Mouse (Mus musculus) MEL (cell line): ENCODE data around the gene Zfp747. TPM values are rescaled to one million over a fixed set of nuclear protein-coding genes. Genes with fewer than 3 reads are reported as not detected.

Source experiments
- DNase-seq: peaks from one replicate; pipeline ENCODE4 v3.0.0; 2011; ENCODE audit warnings: low read depth, low spot score
- H3K27ac ChIP-seq: 2 replicates; pipeline ENCODE4 v1.5.1; 2012; ENCODE audit warnings: low read depth, mild to moderate bottlenecking, control low read depth, low read length, moderate library complexity; ENCODE audit not compliant: control insufficient read depth
- H3K27me3 ChIP-seq, 2 experiments: fragments of 150-350 bp in 1 of 2; sonication (generic) in 1 of 2; 2 replicates each; pipeline ENCODE4 v1.6.1; 2012; ENCODE audit warnings: low read length in 2 of 2, mild to moderate bottlenecking in 2 of 2, improper control_type of control experiment in 1 of 2, moderate library complexity in 1 of 2; ENCODE audit not compliant: insufficient read depth in 2 of 2, control insufficient read depth in 1 of 2
- H3K36me3 ChIP-seq, 2 experiments: 2 replicates each; pipeline ENCODE4 v1.6.1; 2012 to 2014; ENCODE audit warnings: low read length in 2 of 2, improper control_type of control experiment in 1 of 2, inconsistent platforms in 1 of 2, mild to moderate bottlenecking in 1 of 2; ENCODE audit not compliant: insufficient read depth in 2 of 2, control insufficient read depth in 1 of 2
- H3K4me1 ChIP-seq, 2 experiments: fragments of 150-350 bp in 1 of 2; sonication (generic) in 1 of 2; 2 replicates each; pipeline ENCODE4 v1.6.1; 2012; ENCODE audit warnings: low read length in 2 of 2, improper control_type of control experiment in 1 of 2, mild to moderate bottlenecking in 1 of 2; ENCODE audit not compliant: insufficient read depth in 2 of 2, control insufficient read depth in 1 of 2
- H3K4me3 ChIP-seq, 2 experiments: fragments of 150-350 bp in 1 of 2; sonication (generic) in 1 of 2; 2 replicates each; pipeline ENCODE4 v1.5.1; 2012; ENCODE audit warnings: low read depth in 2 of 2, low read length in 2 of 2, mild to moderate bottlenecking in 2 of 2, moderate library complexity in 2 of 2, control low read depth in 1 of 2, improper control_type of control experiment in 1 of 2; ENCODE audit not compliant: control insufficient read depth in 1 of 2, insufficient read depth in 1 of 2
- H3K79me2 ChIP-seq: 2 replicates; pipeline ENCODE4 v1.6.1; 2012; ENCODE audit warnings: mild to moderate bottlenecking, low read length, moderate library complexity; ENCODE audit not compliant: control insufficient read depth, poor library complexity, insufficient read depth
- H3K9ac ChIP-seq: 2 replicates; pipeline ENCODE4 v1.6.1; 2012; ENCODE audit warnings: low read depth, mild to moderate bottlenecking, control low read depth, low read length, moderate library complexity; ENCODE audit not compliant: control insufficient read depth, poor library complexity, severe bottlenecking
- H3K9me3 ChIP-seq: fragments of 150-350 bp; sonication (generic); replicated peaks from 2 replicates; pipeline ENCODE4 v1.6.1; 2012; ENCODE audit warnings: mild to moderate bottlenecking, low read length, improper control_type of control experiment, moderate library complexity; ENCODE audit not compliant: insufficient read depth
- BHLHE40 ChIP-seq: IDR thresholded peaks from 2 replicates; pipeline ENCODE4 v1.6.1; 2012; ENCODE audit warnings: low read depth, mild to moderate bottlenecking, inconsistent platforms, low read length, improper control_type of control experiment, borderline replicate concordance
- E2F4 ChIP-seq: IDR thresholded peaks from 2 replicates; pipeline ENCODE4 v1.6.1; 2011; ENCODE audit warnings: low read depth, low read length, improper control_type of control experiment, borderline replicate concordance
- ELF1 ChIP-seq: IDR thresholded peaks from 2 replicates; pipeline ENCODE4 v1.6.1; 2014; ENCODE audit warnings: low read depth, mild to moderate bottlenecking, inconsistent platforms, low read length, improper control_type of control experiment, moderate library complexity
- KAT2A ChIP-seq: conservative IDR thresholded peaks from 2 replicates; pipeline ENCODE4 v1.6.1; 2012; ENCODE audit warnings: low read depth, low read length, improper control_type of control experiment, inconsistent platforms
- MAX ChIP-seq: IDR thresholded peaks from 2 replicates; pipeline ENCODE4 v1.6.1; 2011; ENCODE audit warnings: low read length, improper control_type of control experiment
- MEF2A ChIP-seq: IDR thresholded peaks from 2 replicates; pipeline ENCODE4 v1.6.1; 2014; ENCODE audit warnings: low read depth, mild to moderate bottlenecking, inconsistent platforms, low read length, improper control_type of control experiment; ENCODE audit not compliant: poor library complexity, insufficient replicate concordance, severe bottlenecking; ENCODE audit errors: extremely low read depth
- MXI1 ChIP-seq: IDR thresholded peaks from 2 replicates; pipeline ENCODE4 v1.6.1; 2011; ENCODE audit warnings: mild to moderate bottlenecking, low read depth, low read length, improper control_type of control experiment
- NELFE ChIP-seq: IDR thresholded peaks from 2 replicates; pipeline ENCODE4 v1.6.1; 2011; ENCODE audit warnings: low read depth, low read length, improper control_type of control experiment
- POLR2A ChIP-seq, 2 experiments: IDR thresholded peaks; 2 replicates each; pipeline ENCODE4 v1.6.1; 2011 to 2012; ENCODE audit warnings: low read length in 2 of 2, mild to moderate bottlenecking in 2 of 2, control low read depth in 1 of 2, improper control_type of control experiment in 1 of 2, low read depth in 1 of 2, moderate library complexity in 1 of 2; ENCODE audit not compliant: control insufficient read depth in 1 of 2, insufficient read depth in 1 of 2, poor library complexity in 1 of 2
- POLR2AphosphoS5 ChIP-seq: IDR thresholded peaks from 2 replicates; pipeline ENCODE4 v1.6.1; 2012; ENCODE audit warnings: low read depth, borderline replicate concordance, mild to moderate bottlenecking, inconsistent platforms, low read length, moderate library complexity, mixed read lengths
- RAD21 ChIP-seq: IDR thresholded peaks from 2 replicates; pipeline ENCODE4 v1.6.1; 2011; ENCODE audit warnings: mild to moderate bottlenecking, low read depth, low read length, improper control_type of control experiment
- SMC3 ChIP-seq: IDR thresholded peaks from 2 replicates; pipeline ENCODE4 v1.6.1; 2011; ENCODE audit warnings: low read depth, low read length, improper control_type of control experiment
- TBP ChIP-seq: IDR thresholded peaks from 2 replicates; pipeline ENCODE4 v1.8.0; 2011; ENCODE audit warnings: low read depth, low read length, improper control_type of control experiment
- UBTF ChIP-seq: IDR thresholded peaks from 2 replicates; pipeline ENCODE4 v1.6.1; 2012; ENCODE audit warnings: low read depth, mild to moderate bottlenecking, inconsistent platforms, low read length, improper control_type of control experiment, moderate library complexity, borderline replicate concordance; ENCODE audit not compliant: insufficient read depth
- USF1 ChIP-seq: IDR thresholded peaks from 2 replicates; pipeline ENCODE4 v1.6.1; 2014; ENCODE audit warnings: low read depth, mild to moderate bottlenecking, inconsistent platforms, low read length, improper control_type of control experiment, moderate library complexity
- USF2 ChIP-seq, 2 experiments: IDR thresholded peaks; 2 replicates each; pipeline ENCODE4 v1.6.1; 2011 to 2012; ENCODE audit warnings: improper control_type of control experiment in 2 of 2, low read length in 2 of 2, borderline replicate concordance in 1 of 2, inconsistent platforms in 1 of 2, low read depth in 1 of 2, mild to moderate bottlenecking in 1 of 2; ENCODE audit not compliant: insufficient read depth in 1 of 2
- ZKSCAN1 ChIP-seq: IDR thresholded peaks from 2 replicates; pipeline ENCODE4 v1.6.1; 2012; ENCODE audit warnings: low read depth, mild to moderate bottlenecking, inconsistent platforms, low read length, improper control_type of control experiment, moderate library complexity
- ZNF384 ChIP-seq: IDR thresholded peaks from 2 replicates; pipeline ENCODE4 v1.6.1; 2012; ENCODE audit warnings: low read depth, mild to moderate bottlenecking, inconsistent platforms, low read length, improper control_type of control experiment
- polyA plus RNA-seq, 2 experiments: library from polyadenylated mRNA; stranded (reverse) in 1 of 2; unstranded in 1 of 2; fragments of >175 nt in 1 of 2; fragments of >200 nt in 1 of 2; gene quantifications; 2 replicates each; pipeline versions ENCODE4 v1.2.1 to v1.2.4; 2012; ENCODE audit warnings: low replicate concordance in 2 of 2, low read depth in 1 of 2; ENCODE audit not compliant: insufficient read length in 2 of 2, insufficient read depth in 1 of 2, missing spikeins in 1 of 2
- total RNA-seq: library from RNA; depleted of rRNA; stranded (reverse); fragments of 300-350 nt; gene quantifications from 2 replicates; pipeline ENCODE4 v1.2.3, GENCODE M21; 2012

Gene Zfp747
- total and polyA plus RNA-seq, 3 experiments = 6.2 to 7.5 TPM; not detected in 1

- H3K79me2 ChIP-seq = no peaks in the 10 kb centered on the region
- H3K27ac ChIP-seq = no peak overlapping the region
- H3K36me3 ChIP-seq = peaks cover 0 to 8% of the 10 kb centered on the region in 2 experiments; a peak in 2 of 4 replicates
- H3K9ac ChIP-seq = no peak overlapping the region
- no peak for TF ChIP-seq USF1
- TF ChIP-seq, all 39 proteins: peak for 0
- Histone ChIP-seq H3K4me3 (no peak overlapping the region), H3K27me3 (no peaks in the 10 kb centered on the region), H3K4me1 (peaks cover 5 to 9% of the 10 kb centered on the region in 2 experiments), H3K9me3 (no peaks in the 10 kb centered on the region)
- no peak for DNase-seq
Observed at GRCm38 (mm10) chr7:127366249-127366648, 9.6 kb downstream of the Zfp747 start.

GRCm38 (mm10) chr7:127364166-127364565, 11.7 kb downstream of the Zfp747 start:
- H3K27ac ChIP-seq = no peak overlapping the region
- H3K4me1 ChIP-seq = 0 out of 4 replicates have a peak, but pooled peaks cover 4% of the 10 kb centered on the region in 2 experiments
- no peak overlapping the region for H3K9ac ChIP-seq
- no peaks in the 10 kb centered on the region for H3K27me3 ChIP-seq
- no peaks in the 10 kb centered on the region for H3K9me3 ChIP-seq
- TF ChIP-seq BHLHE40 (no peak), ELF1 (no peak), UBTF (no peak), MXI1 (no peak), POLR2A (IDR thresholded peaks at IDR 0.05; ENCODE audit: control insufficient read depth in 1 of 2, insufficient read depth in 1 of 2, low read depth in 1 of 2, low read length in 2 of 2, poor library complexity in 1 of 2) (no peak), ZKSCAN1 (no peak), ZNF384 (no peak), POLR2AphosphoS5 (no peak)
- H3K4me3 ChIP-seq = no peak overlapping the region
- DNase-seq = no peak
- peaks cover 0 to 3% of the 10 kb centered on the region in 2 experiments; a peak in 1 of 4 replicates for H3K36me3 ChIP-seq
- no peaks in the 10 kb centered on the region for H3K79me2 ChIP-seq

GRCm38 (mm10) chr7:127363475-127363921, 12.4 kb downstream of the Zfp747 start:
- H3K27ac ChIP-seq = no peak overlapping the region
- 0 out of 4 replicates have a peak, but pooled peaks cover 4% of the 10 kb centered on the region in 2 experiments for H3K4me1 ChIP-seq
- no peak for DNase-seq
- no peaks in the 10 kb centered on the region for H3K79me2 ChIP-seq
- H3K4me3 ChIP-seq = no peak overlapping the region
- peaks cover 0 to 3% of the 10 kb centered on the region in 2 experiments; a peak in 1 of 4 replicates for H3K36me3 ChIP-seq
- H3K9me3 ChIP-seq = no peaks in the 10 kb centered on the region
- no peaks in the 10 kb centered on the region for H3K27me3 ChIP-seq
- no peak for TF ChIP-seq UBTF
- TF ChIP-seq KAT2A = no peak
- TF ChIP-seq NELFE = no peak
- TF ChIP-seq E2F4 = no peak
- TF ChIP-seq MAX = no peak
- no peak for TF ChIP-seq MEF2A
- TF ChIP-seq USF2 (IDR thresholded peaks at IDR 0.05; ENCODE audit: borderline replicate concordance in 1 of 2, insufficient read depth in 1 of 2, low read depth in 1 of 2, low read length in 2 of 2) = no peak
- TF ChIP-seq TBP = no peak
- TF ChIP-seq RAD21 = no peak
- no peak for TF ChIP-seq SMC3
- TF ChIP-seq POLR2A (IDR thresholded peaks at IDR 0.05; ENCODE audit: control insufficient read depth in 1 of 2, insufficient read depth in 1 of 2, low read depth in 1 of 2, low read length in 2 of 2, poor library complexity in 1 of 2) = no peak
- no peak overlapping the region for H3K9ac ChIP-seq
